Mouse (Mus musculus): ENCODE data around the gene Vps13d.
A peak's percentile ranks its signal among the peaks of the same experiment; 100 is the strongest.

Gene Vps13d

GRCm38 (mm10) chr4:145194559-145195162 lies at the start of gene Vps13d:
Gene Vps13d (minus strand): TSS chr4:145195005.
- DNase-seq (ENCODE audit: low read depth): no peak

DNA sequence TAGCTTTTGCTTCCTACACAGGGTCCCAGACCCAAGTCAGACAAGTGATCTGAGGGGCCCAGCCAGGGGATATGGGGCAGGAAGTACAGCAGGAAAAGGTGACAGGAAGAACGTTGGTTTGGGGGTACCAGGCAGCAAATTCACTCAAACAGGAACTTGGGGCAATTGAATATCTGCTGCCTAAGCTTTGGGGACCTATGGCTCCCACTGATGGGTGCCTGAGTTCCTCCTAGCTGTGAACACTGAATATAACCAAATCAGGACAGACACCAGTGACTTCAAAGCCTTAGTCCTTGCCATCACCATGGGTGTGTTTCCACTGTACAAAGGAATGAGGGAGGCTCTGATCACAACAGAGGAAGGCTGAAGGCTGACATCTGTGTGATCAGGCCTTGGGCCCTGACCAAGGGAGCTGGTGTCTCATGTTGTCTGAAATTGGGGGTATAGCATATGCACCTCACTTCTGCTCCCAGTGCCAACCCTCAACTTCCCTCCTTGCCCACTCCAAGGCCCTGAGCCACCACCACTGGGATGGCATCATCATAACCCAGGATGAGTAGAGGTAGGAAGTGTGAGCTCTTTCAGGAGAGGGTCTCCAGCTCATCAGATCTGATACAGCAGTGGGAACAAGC lies 48.0 kb upstream of the Vps13d start:
- no peak for DNase-seq (ENCODE audit: low read depth)

- no peak for DNase-seq (ENCODE audit: low read depth)
Measured at GRCm38 (mm10) chr4:145240723-145241231, 46.0 kb upstream of the Vps13d start.

- DNase-seq (ENCODE audit: low read depth): peak; percentile 96
Measured at GRCm38 (mm10) chr4:145239049-145239830, 44.4 kb upstream of the Vps13d start.

- DNase-seq (ENCODE audit: low read depth): no peak
Measured at GRCm38 (mm10) chr4:145236027-145236426, 41.2 kb upstream of the Vps13d start.

GRCm38 (mm10) chr4:145233487-145234228 lies 38.9 kb upstream of the Vps13d start:
- no peak for DNase-seq (ENCODE audit: low read depth)

DNA sequence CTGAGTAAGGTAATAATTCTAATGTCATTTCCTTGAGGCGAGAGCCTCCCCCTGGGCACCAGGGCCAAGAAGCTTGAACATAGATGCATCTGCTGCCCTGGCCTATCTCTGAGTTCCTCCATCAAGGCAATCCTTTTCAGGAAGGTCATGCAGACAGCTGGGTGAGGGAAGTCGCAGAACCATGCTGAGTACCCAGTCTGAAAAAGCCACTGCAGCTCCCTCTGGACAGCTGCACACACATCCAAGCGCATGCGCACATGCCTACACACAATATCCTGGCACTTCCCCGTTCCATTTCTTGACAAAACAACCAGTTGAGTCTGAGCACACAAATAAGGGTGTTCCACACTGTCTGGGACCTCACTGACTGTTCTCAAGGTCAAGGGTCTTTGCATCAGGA lies 36.9 kb upstream of the Vps13d start:
- no peak for DNase-seq (ENCODE audit: low read depth)

DNA sequence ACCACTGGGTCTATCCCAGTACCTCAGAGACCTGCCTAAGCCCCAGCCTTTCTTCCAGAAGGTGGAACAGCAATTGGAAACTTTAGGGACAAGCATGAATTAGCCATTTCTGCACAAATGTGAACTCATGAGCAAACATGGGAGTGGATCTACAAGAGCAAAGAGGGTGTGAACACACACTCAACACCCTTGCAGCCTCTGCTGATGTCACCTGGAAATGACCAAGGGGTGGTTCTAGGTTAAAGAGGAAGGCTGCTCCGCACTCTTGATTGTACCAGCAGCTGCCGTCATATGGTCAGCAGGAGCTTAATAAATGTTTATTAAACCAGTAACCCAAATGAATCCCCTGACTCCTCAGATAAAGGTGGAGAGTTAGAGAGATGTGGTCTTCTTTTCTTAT lies 35.8 kb upstream of the Vps13d start:
- no peak for DNase-seq (ENCODE audit: low read depth)

GRCm38 (mm10) chr4:145229524-145230163 lies 34.8 kb upstream of the Vps13d start:
- DNase-seq (ENCODE audit: low read depth): peak; percentile 89

DNA sequence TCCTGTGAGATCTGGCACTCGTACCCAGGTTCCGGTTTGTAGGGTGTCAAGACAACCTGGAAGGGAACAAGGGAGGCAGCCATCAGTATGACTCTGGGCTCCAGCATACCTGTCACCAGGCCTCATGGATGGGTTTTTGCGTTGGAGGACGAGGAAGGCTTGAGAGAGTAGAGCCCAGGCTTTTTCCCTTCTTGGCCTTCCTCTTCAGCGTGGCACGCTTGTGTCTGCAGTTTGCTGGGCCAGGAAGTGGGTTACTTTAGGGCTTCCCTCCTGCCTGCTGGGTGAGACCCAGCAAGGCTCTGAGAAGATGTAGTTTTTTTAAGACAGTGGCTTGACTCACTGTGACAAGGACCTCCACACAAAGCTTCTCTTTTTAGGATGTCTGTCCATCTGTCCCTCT lies 34.2 kb upstream of the Vps13d start:
- no peak for DNase-seq (ENCODE audit: low read depth)

DNA sequence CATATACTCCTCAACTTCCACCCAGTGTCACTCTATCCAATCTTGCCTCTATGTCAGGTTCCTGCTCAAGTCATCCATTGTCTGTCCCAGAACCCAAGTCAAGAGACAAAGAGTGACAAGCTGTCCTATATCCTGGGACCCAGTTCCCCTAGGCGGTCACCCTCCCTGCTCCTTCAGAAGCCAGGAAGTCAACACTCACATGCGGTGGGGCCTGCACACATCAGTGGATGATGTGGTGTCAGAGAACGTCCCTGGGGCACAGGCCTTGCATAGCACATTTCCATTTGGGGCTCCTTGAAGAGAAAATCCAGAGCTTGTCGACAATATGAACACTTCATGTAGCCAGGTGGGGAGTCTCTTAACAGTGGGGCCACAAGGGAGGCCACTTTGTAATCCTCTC lies 29.8 kb upstream of the Vps13d start:
- DNase-seq (ENCODE audit: low read depth): no peak

- no peak for DNase-seq (ENCODE audit: low read depth)
Measured at GRCm38 (mm10) chr4:145222064-145222463, 27.3 kb upstream of the Vps13d start.

DNA sequence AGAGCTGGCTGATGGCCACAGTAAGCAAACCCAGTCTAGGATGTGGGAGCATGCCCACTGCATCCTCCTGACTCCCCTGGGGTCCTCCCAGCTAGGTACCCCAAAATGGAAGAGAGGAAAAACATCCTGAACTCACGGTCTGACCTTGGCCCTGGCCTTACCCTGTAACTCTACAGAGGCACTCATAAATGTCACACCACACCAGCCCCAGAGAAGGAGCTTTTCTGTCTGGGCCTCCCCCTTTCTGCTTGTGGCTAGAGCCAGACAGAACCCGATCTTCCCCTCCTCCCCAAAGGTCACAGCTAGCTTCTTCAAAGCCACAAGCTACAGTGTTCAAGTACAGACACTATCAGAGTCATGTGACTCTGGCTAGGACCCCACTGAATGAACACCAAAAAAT lies 26.6 kb upstream of the Vps13d start:
- no peak for DNase-seq (ENCODE audit: low read depth)

DNA sequence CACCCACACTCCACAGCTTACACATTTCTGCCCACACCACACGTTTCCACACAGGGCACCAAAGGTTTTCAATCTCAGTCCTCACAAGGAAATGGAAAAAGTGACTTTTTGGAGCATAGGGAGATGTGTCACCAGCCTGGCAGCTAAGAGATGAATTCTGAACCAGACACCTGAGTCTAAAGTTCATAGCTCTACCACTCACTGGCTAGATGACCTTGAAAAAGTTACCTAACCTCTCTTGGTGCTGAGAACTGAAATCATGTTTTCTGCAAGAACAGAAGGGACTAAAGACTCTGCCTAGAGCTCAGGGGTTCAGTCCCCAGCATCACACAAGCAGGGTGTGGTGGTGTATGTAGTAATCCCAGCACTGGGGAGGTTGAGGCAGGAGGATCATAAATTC lies 25.2 kb upstream of the Vps13d start:
- DNase-seq (ENCODE audit: low read depth): no peak

DNA sequence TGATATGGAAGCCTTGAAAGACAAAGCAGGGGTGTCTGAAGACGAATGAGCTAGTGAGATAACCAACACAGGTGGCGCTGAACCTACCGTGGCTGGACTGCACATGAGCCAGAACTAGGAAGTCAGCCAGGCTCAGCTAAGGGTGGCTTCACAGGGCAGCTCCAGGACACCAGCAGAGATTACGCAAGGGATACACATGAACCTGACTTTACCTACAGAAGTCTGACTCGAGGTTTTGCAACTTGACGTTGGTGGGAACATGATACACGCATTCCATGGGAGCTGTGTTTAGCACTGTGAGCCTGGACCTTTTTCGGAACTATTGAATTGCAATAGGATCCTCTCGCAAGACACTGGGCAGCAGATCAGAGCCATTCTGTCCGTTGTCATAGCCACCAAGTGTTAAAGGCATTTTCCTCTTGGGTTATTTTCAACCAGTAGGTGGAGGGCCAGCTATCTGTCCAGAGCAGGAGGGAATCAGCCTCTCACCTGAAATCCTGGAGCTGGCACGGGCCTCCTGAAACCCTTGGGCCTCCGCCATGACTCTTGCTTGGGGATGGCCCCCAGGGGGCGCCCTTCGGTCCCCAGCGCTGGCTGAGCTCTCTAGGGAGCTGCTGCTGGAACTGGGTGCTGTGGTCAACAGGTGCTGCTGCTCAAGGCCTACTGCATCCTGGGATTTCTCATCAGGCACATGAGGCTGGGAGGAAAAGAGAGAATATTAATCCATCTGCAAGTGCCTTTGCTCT lies 24.6 kb upstream of the Vps13d start:
- no peak for DNase-seq (ENCODE audit: low read depth)

- no peak for DNase-seq (ENCODE audit: low read depth)
Measured at GRCm38 (mm10) chr4:145217837-145218236, 23.0 kb upstream of the Vps13d start.

GRCm38 (mm10) chr4:145217046-145217445 lies 22.2 kb upstream of the Vps13d start:
- DNase-seq (ENCODE audit: low read depth): no peak

DNA sequence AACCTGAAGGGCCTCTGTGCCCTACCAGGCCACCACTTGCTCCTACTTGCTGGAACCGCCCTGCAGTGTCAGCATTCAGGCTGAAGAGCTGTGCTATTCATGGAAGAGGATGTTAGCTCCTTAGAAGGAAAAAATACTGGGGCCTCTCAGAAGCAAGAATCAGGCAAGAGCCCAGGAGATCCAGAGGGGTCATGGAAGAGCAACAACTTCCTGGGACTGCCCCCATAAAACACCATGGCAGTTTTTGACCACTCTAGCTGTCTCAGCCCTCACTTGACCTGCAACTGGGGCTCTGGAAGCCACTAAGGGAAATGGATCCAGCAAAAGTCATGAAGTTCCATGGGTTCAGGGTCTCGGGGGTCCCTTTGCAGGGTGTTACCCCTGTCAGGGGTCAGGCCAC lies 20.6 kb upstream of the Vps13d start:
- no peak for DNase-seq (ENCODE audit: low read depth)

DNA sequence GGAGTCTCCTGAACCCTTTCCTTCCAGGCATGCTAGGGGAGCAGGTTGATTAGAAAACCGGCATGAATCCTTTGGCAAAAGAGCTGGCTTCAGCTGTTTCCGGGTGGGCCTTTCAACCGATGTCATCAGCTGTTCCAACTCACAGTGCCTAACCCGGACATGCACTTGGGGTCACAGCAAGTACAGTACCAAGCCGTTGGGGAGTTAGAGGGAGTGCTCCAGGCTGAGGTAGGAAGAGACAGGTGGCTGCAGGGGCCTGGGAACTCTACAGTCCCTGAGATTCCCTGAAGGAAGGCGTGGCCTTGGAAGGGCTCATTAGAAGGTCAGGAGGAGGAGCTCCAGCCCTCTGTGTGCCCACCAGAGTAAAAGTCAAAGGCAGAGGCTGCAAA lies 20.0 kb upstream of the Vps13d start:
- DNase-seq (ENCODE audit: low read depth): no peak

GRCm38 (mm10) chr4:145213999-145214785 lies 19.4 kb upstream of the Vps13d start:
- peak; percentile 87 for DNase-seq (ENCODE audit: low read depth)

Data from fibroblast of lung, adult 2 months (primary cell).